Mouse (Mus musculus): ENCODE results near the gene Fsd1. TPM values are rescaled to one million over a fixed set of nuclear protein-coding genes. Genes with fewer than 3 reads are reported as not detected.

The Fsd1 gene
- polyA plus RNA-seq, 1 experiment: 130 TPM

GRCm38 (mm10) chr17:56024476-56024875 is 38.2 kb downstream of the Fsd1 start:
- DNase-seq (ENCODE audit: low read depth): no peak
- TF ChIP-seq POLR2A (IDR thresholded peaks at IDR 0.05; ENCODE audit: borderline replicate concordance, extremely low read depth, insufficient read depth, insufficient read length, poor library complexity, severe bottlenecking) (no peak), CTCF (IDR thresholded peaks at IDR 0.05; ENCODE audit: borderline replicate concordance, extremely low read depth, insufficient read depth, insufficient read length) (no peak)

GRCm38 (mm10) chr17:56024931-56025330 is 38.6 kb downstream of the Fsd1 start:
- no peak for DNase-seq (ENCODE audit: low read depth)
- TF ChIP-seq POLR2A (IDR thresholded peaks at IDR 0.05; ENCODE audit: borderline replicate concordance, extremely low read depth, insufficient read depth, insufficient read length, poor library complexity, severe bottlenecking): no peak
- no peak for TF ChIP-seq CTCF (IDR thresholded peaks at IDR 0.05; ENCODE audit: borderline replicate concordance, extremely low read depth, insufficient read depth, insufficient read length)

GRCm38 (mm10) chr17:56026303-56026702 is 40.0 kb downstream of the Fsd1 start:
- no peak for TF ChIP-seq POLR2A (IDR thresholded peaks at IDR 0.05; ENCODE audit: borderline replicate concordance, extremely low read depth, insufficient read depth, insufficient read length, poor library complexity, severe bottlenecking)
- no peak for TF ChIP-seq CTCF (IDR thresholded peaks at IDR 0.05; ENCODE audit: borderline replicate concordance, extremely low read depth, insufficient read depth, insufficient read length)
- DNase-seq (ENCODE audit: low read depth): no peak

- TF ChIP-seq POLR2A (IDR thresholded peaks at IDR 0.05; ENCODE audit: borderline replicate concordance, extremely low read depth, insufficient read depth, insufficient read length, poor library complexity, severe bottlenecking) (no peak), CTCF (IDR thresholded peaks at IDR 0.05; ENCODE audit: borderline replicate concordance, extremely low read depth, insufficient read depth, insufficient read length) (no peak)
- DNase-seq (ENCODE audit: low read depth): no peak
These were observed 40.6 kb downstream of the Fsd1 start for GRCm38 (mm10) chr17:56026881-56027280.

- no peak for DNase-seq (ENCODE audit: low read depth)
- no peak for TF ChIP-seq POLR2A (IDR thresholded peaks at IDR 0.05; ENCODE audit: borderline replicate concordance, extremely low read depth, insufficient read depth, insufficient read length, poor library complexity, severe bottlenecking)
- TF ChIP-seq CTCF (IDR thresholded peaks at IDR 0.05; ENCODE audit: borderline replicate concordance, extremely low read depth, insufficient read depth, insufficient read length): no peak
These were observed 41.6 kb downstream of the Fsd1 start for GRCm38 (mm10) chr17:56027801-56028441.

GRCm38 (mm10) chr17:56030238-56030870 is 44.0 kb downstream of the Fsd1 start:
- TF ChIP-seq CTCF (IDR thresholded peaks at IDR 0.05; ENCODE audit: borderline replicate concordance, extremely low read depth, insufficient read depth, insufficient read length): no peak
- no peak for TF ChIP-seq POLR2A (IDR thresholded peaks at IDR 0.05; ENCODE audit: borderline replicate concordance, extremely low read depth, insufficient read depth, insufficient read length, poor library complexity, severe bottlenecking)
- DNase-seq (ENCODE audit: low read depth): no peak

- TF ChIP-seq CTCF (IDR thresholded peaks at IDR 0.05; ENCODE audit: borderline replicate concordance, extremely low read depth, insufficient read depth, insufficient read length): no peak
- no peak for DNase-seq (ENCODE audit: low read depth)
These were observed 44.6 kb downstream of the Fsd1 start for GRCm38 (mm10) chr17:56030919-56031318.

GRCm38 (mm10) chr17:56031431-56031830 is 45.1 kb downstream of the Fsd1 start:
- TF ChIP-seq CTCF (IDR thresholded peaks at IDR 0.05; ENCODE audit: borderline replicate concordance, extremely low read depth, insufficient read depth, insufficient read length): no peak
- no peak for TF ChIP-seq POLR2A (IDR thresholded peaks at IDR 0.05; ENCODE audit: borderline replicate concordance, extremely low read depth, insufficient read depth, insufficient read length, poor library complexity, severe bottlenecking)
- no peak for DNase-seq (ENCODE audit: low read depth)

- TF ChIP-seq CTCF (IDR thresholded peaks at IDR 0.05; ENCODE audit: borderline replicate concordance, extremely low read depth, insufficient read depth, insufficient read length) (no peak), POLR2A (IDR thresholded peaks at IDR 0.05; ENCODE audit: borderline replicate concordance, extremely low read depth, insufficient read depth, insufficient read length, poor library complexity, severe bottlenecking) (no peak)
- DNase-seq (ENCODE audit: low read depth): no peak
These were observed 45.9 kb downstream of the Fsd1 start for GRCm38 (mm10) chr17:56032127-56032733.

GRCm38 (mm10) chr17:56032831-56033230 is 46.5 kb downstream of the Fsd1 start:
- no peak for DNase-seq (ENCODE audit: low read depth)
- no peak for TF ChIP-seq CTCF (IDR thresholded peaks at IDR 0.05; ENCODE audit: borderline replicate concordance, extremely low read depth, insufficient read depth, insufficient read length)
- TF ChIP-seq POLR2A (IDR thresholded peaks at IDR 0.05; ENCODE audit: borderline replicate concordance, extremely low read depth, insufficient read depth, insufficient read length, poor library complexity, severe bottlenecking): no peak

- TF ChIP-seq POLR2A (IDR thresholded peaks at IDR 0.05; ENCODE audit: borderline replicate concordance, extremely low read depth, insufficient read depth, insufficient read length, poor library complexity, severe bottlenecking) (no peak), CTCF (IDR thresholded peaks at IDR 0.05; ENCODE audit: borderline replicate concordance, extremely low read depth, insufficient read depth, insufficient read length) (no peak)
- DNase-seq (ENCODE audit: low read depth): no peak
These were observed 47.9 kb downstream of the Fsd1 start for GRCm38 (mm10) chr17:56034040-56034725.

Measured in brain, embryonic 14.5 days (tissue).